Mouse (Mus musculus): Measurements from ENCODE around the gene Hoxc12. TPM values are rescaled to one million over a fixed set of nuclear protein-coding genes. Genes with fewer than 3 reads are reported as not detected.

Hoxc12 gene
- polyA plus RNA-seq, 1 experiment from 2014 or later: not detected

- no peak overlapping the region for H3K27ac ChIP-seq (replicated peaks)
- no peaks in the 10 kb centered on the region for H3K36me3 ChIP-seq (ENCODE audit: control insufficient read depth, insufficient read depth, low read length)
- ATAC-seq (ENCODE audit: low FRiP score, low TSS enrichment) (no peak), DNase-seq (ENCODE audit: low spot score) (no peak)
- H3K9me3 ChIP-seq (ENCODE audit: control insufficient read depth, low read length): no peaks in the 10 kb centered on the region
- no peaks in the 10 kb centered on the region for H3K4me1 ChIP-seq (replicated peaks; ENCODE audit: control insufficient read depth, insufficient read depth)
- no peak overlapping the region for H3K9ac ChIP-seq (ENCODE audit: low read length)
- peaks cover 39% of the 10 kb centered on the region for H3K27me3 ChIP-seq (ENCODE audit: control insufficient read depth, insufficient read depth, low read length)
- no peak; the same call in 1 of the 2 replicates for TF ChIP-seq CTCF (IDR thresholded peaks at IDR 0.05; ENCODE audit: low read depth)
- no peak for TF ChIP-seq EP300 (optimal IDR thresholded peaks at IDR 0.05)
- WGBS: 6% methylated on average over 5 of the region's 5 CpGs
- no peak overlapping the region for H3K4me2 ChIP-seq (replicated peaks; ENCODE audit: low read depth)
- no peak overlapping the region for H3K4me3 ChIP-seq (ENCODE audit: low read depth, low read length)
These were observed 6.9 kb downstream of the Hoxc12 start for GRCm38 (mm10) chr15:102943468-102943813.

GRCm38 (mm10) chr15:102945185-102946077 is 8.9 kb downstream of the Hoxc12 start:
- ATAC-seq (ENCODE audit: low FRiP score, low TSS enrichment): no peak
- 14% methylated on average over 22 of the region's 22 CpGs for WGBS
- Histone ChIP-seq H3K9ac (ENCODE audit: low read length) (no peak overlapping the region), H3K4me2 (replicated peaks; ENCODE audit: low read depth) (no peak overlapping the region), H3K4me1 (replicated peaks; ENCODE audit: control insufficient read depth, insufficient read depth) (no peaks in the 10 kb centered on the region), H3K36me3 (ENCODE audit: control insufficient read depth, insufficient read depth, low read length) (no peaks in the 10 kb centered on the region), H3K27me3 (ENCODE audit: control insufficient read depth, insufficient read depth, low read length) (peaks cover 38% of the 10 kb centered on the region), H3K9me3 (ENCODE audit: control insufficient read depth, low read length) (no peaks in the 10 kb centered on the region), H3K4me3 (ENCODE audit: low read depth, low read length) (no peak overlapping the region), H3K27ac (replicated peaks) (no peak overlapping the region)
- no peak for TF ChIP-seq EP300 (optimal IDR thresholded peaks at IDR 0.05)
- DNase-seq (ENCODE audit: low spot score): no peak

- H3K27me3 ChIP-seq (ENCODE audit: control insufficient read depth, insufficient read depth, low read length): peaks cover 32% of the 10 kb centered on the region
- no peak overlapping the region for H3K4me2 ChIP-seq (replicated peaks; ENCODE audit: low read depth)
- H3K27ac ChIP-seq (replicated peaks): no peak overlapping the region
- no peaks in the 10 kb centered on the region for H3K4me1 ChIP-seq (replicated peaks; ENCODE audit: control insufficient read depth, insufficient read depth)
- 4% methylated on average over 9 of the region's 9 CpGs for WGBS
- TF ChIP-seq CTCF (IDR thresholded peaks at IDR 0.05; ENCODE audit: low read depth) (no peak), EP300 (optimal IDR thresholded peaks at IDR 0.05) (no peak)
- no peak overlapping the region for H3K4me3 ChIP-seq (ENCODE audit: low read depth, low read length)
- ATAC-seq (ENCODE audit: low FRiP score, low TSS enrichment) (no peak), DNase-seq (ENCODE audit: low spot score) (no peak)
- no peaks in the 10 kb centered on the region for H3K36me3 ChIP-seq (ENCODE audit: control insufficient read depth, insufficient read depth, low read length)
- H3K9ac ChIP-seq (ENCODE audit: low read length): no peak overlapping the region
- H3K9me3 ChIP-seq (ENCODE audit: control insufficient read depth, low read length): no peaks in the 10 kb centered on the region
These were observed 10.7 kb downstream of the Hoxc12 start for GRCm38 (mm10) chr15:102947276-102947675.

GRCm38 (mm10) chr15:102948842-102949241 is 12.3 kb downstream of the Hoxc12 start:
- ATAC-seq (ENCODE audit: low FRiP score, low TSS enrichment) (no peak), DNase-seq (ENCODE audit: low spot score) (no peak)
- Histone ChIP-seq H3K4me3 (ENCODE audit: low read depth, low read length) (no peak overlapping the region), H3K4me1 (replicated peaks; ENCODE audit: control insufficient read depth, insufficient read depth) (no peaks in the 10 kb centered on the region), H3K36me3 (ENCODE audit: control insufficient read depth, insufficient read depth, low read length) (no peaks in the 10 kb centered on the region), H3K27me3 (ENCODE audit: control insufficient read depth, insufficient read depth, low read length) (peaks cover 37% of the 10 kb centered on the region), H3K27ac (replicated peaks) (no peak overlapping the region), H3K9ac (ENCODE audit: low read length) (no peak overlapping the region), H3K9me3 (ENCODE audit: control insufficient read depth, low read length) (no peaks in the 10 kb centered on the region), H3K4me2 (replicated peaks; ENCODE audit: low read depth) (no peak overlapping the region)
- WGBS: 11% methylated on average over 2 of the region's 2 CpGs
- TF ChIP-seq CTCF (IDR thresholded peaks at IDR 0.05; ENCODE audit: low read depth): no peak
- TF ChIP-seq EP300 (optimal IDR thresholded peaks at IDR 0.05): no peak

GRCm38 (mm10) chr15:102949696-102950095 is 13.1 kb downstream of the Hoxc12 start:
- TF ChIP-seq EP300 (optimal IDR thresholded peaks at IDR 0.05): no peak
- TF ChIP-seq CTCF (IDR thresholded peaks at IDR 0.05; ENCODE audit: low read depth): no peak
- H3K9me3 ChIP-seq (ENCODE audit: control insufficient read depth, low read length): no peaks in the 10 kb centered on the region
- H3K36me3 ChIP-seq (ENCODE audit: control insufficient read depth, insufficient read depth, low read length): no peaks in the 10 kb centered on the region
- no peak overlapping the region for H3K4me3 ChIP-seq (ENCODE audit: low read depth, low read length)
- no peaks in the 10 kb centered on the region for H3K4me1 ChIP-seq (replicated peaks; ENCODE audit: control insufficient read depth, insufficient read depth)
- DNase-seq (ENCODE audit: low spot score) (no peak), ATAC-seq (ENCODE audit: low FRiP score, low TSS enrichment) (no peak)
- H3K27me3 ChIP-seq (ENCODE audit: control insufficient read depth, insufficient read depth, low read length): peaks cover 40% of the 10 kb centered on the region
- no peak overlapping the region for H3K27ac ChIP-seq (replicated peaks)
- 4% methylated on average over 20 of the region's 20 CpGs for WGBS
- no peak overlapping the region for H3K4me2 ChIP-seq (replicated peaks; ENCODE audit: low read depth)
- H3K9ac ChIP-seq (ENCODE audit: low read length): no peak overlapping the region

- H3K36me3 ChIP-seq (ENCODE audit: control insufficient read depth, insufficient read depth, low read length): no peaks in the 10 kb centered on the region
- 10% methylated on average over 2 of the region's 2 CpGs for WGBS
- H3K9ac ChIP-seq (ENCODE audit: low read length): no peak overlapping the region
- no peak for ATAC-seq (ENCODE audit: low FRiP score, low TSS enrichment)
- H3K4me3 ChIP-seq (ENCODE audit: low read depth, low read length): no peak overlapping the region
- no peak overlapping the region for H3K27ac ChIP-seq (replicated peaks)
- no peak for TF ChIP-seq CTCF (IDR thresholded peaks at IDR 0.05; ENCODE audit: low read depth)
- DNase-seq (ENCODE audit: low spot score): no peak
- H3K9me3 ChIP-seq (ENCODE audit: control insufficient read depth, low read length): no peaks in the 10 kb centered on the region
- H3K4me2 ChIP-seq (replicated peaks; ENCODE audit: low read depth): no peak overlapping the region
- H3K27me3 ChIP-seq (ENCODE audit: control insufficient read depth, insufficient read depth, low read length): peaks cover 43% of the 10 kb centered on the region
- no peaks in the 10 kb centered on the region for H3K4me1 ChIP-seq (replicated peaks; ENCODE audit: control insufficient read depth, insufficient read depth)
These were observed 14.3 kb downstream of the Hoxc12 start for GRCm38 (mm10) chr15:102950877-102951276.

Measured in stomach, postnatal 0 days (tissue).